Mouse (Mus musculus): Measurements from ENCODE around the gene Igf2.

Gene Igf2

GRCm38 (mm10) chr7:142666659-142667058, at the start of gene Igf2:
Gene Igf2, minus strand, starts transcription at chr7:142666816.
- peak; percentile 49 to 64 for DNase-seq

- peak; percentile 56 to 57 for DNase-seq
Observed at GRCm38 (mm10) chr7:142714783-142715498, 48.3 kb upstream of the Igf2 start.

- DNase-seq: no peak
Observed at GRCm38 (mm10) chr7:142706873-142707272, 40.3 kb upstream of the Igf2 start.

- DNase-seq: peak; percentile 28 to 41
Observed at GRCm38 (mm10) chr7:142699334-142699860, 32.8 kb upstream of the Igf2 start.

GRCm38 (mm10) chr7:142678611-142679010, 12.0 kb upstream of the Igf2 start:
- no peak for DNase-seq

- peak; percentile 78 to 82 for DNase-seq
Observed at GRCm38 (mm10) chr7:142675644-142676043, 9.0 kb upstream of the Igf2 start.

- no peak for DNase-seq
Observed at GRCm38 (mm10) chr7:142675141-142675540, 8.5 kb upstream of the Igf2 start.

- peak; percentile 62 to 69 for DNase-seq
Observed at GRCm38 (mm10) chr7:142672120-142672519, 5.5 kb upstream of the Igf2 start.

- DNase-seq: no peak
Observed at GRCm38 (mm10) chr7:142671067-142671466, 4.5 kb upstream of the Igf2 start.

GRCm38 (mm10) chr7:142669751-142670625, 3.4 kb upstream of the Igf2 start, which contains the start of gene Gm49394:
Gene Gm49394, minus strand, starts transcription at chr7:142669942.
- DNase-seq: no peak

- no peak for DNase-seq
Observed at GRCm38 (mm10) chr7:142668328-142668727, 1.7 kb upstream of the Igf2 start.

- no peak for DNase-seq
Observed at GRCm38 (mm10) chr7:142667521-142667920, 905 bp upstream of the Igf2 start.

GRCm38 (mm10) chr7:142666109-142666508, 507 bp downstream of the Igf2 start:
- DNase-seq: no peak

GRCm38 (mm10) chr7:142665364-142665763, 1.3 kb downstream of the Igf2 start:
- no peak for DNase-seq

GRCm38 (mm10) chr7:142664465-142665029, 2.1 kb downstream of the Igf2 start:
- no peak for DNase-seq

GRCm38 (mm10) chr7:142663931-142664421, 2.6 kb downstream of the Igf2 start:
- peak; percentile 64 to 70 for DNase-seq

- DNase-seq: no peak
Observed at GRCm38 (mm10) chr7:142663151-142663550, 3.5 kb downstream of the Igf2 start.

- no peak for DNase-seq
Observed at GRCm38 (mm10) chr7:142661811-142662210, 4.8 kb downstream of the Igf2 start.

GRCm38 (mm10) chr7:142661046-142661445, 5.6 kb downstream of the Igf2 start:
- DNase-seq: peak in 1 of 2 experiments; percentile 45

- DNase-seq: peak; percentile 56 to 69
Observed at GRCm38 (mm10) chr7:142660651-142660945, 6.0 kb downstream of the Igf2 start.

- peak in 1 of 2 experiments; percentile 35 for DNase-seq
Observed at GRCm38 (mm10) chr7:142659767-142660650, 6.6 kb downstream of the Igf2 start.

- peak; percentile 61 to 72 for DNase-seq
Observed at GRCm38 (mm10) chr7:142659181-142659681, 7.4 kb downstream of the Igf2 start.

Measured in kidney, postnatal 4 days (tissue).